ENCODE assay signal across 8 mouse cellular contexts in the genomic region with DNA sequence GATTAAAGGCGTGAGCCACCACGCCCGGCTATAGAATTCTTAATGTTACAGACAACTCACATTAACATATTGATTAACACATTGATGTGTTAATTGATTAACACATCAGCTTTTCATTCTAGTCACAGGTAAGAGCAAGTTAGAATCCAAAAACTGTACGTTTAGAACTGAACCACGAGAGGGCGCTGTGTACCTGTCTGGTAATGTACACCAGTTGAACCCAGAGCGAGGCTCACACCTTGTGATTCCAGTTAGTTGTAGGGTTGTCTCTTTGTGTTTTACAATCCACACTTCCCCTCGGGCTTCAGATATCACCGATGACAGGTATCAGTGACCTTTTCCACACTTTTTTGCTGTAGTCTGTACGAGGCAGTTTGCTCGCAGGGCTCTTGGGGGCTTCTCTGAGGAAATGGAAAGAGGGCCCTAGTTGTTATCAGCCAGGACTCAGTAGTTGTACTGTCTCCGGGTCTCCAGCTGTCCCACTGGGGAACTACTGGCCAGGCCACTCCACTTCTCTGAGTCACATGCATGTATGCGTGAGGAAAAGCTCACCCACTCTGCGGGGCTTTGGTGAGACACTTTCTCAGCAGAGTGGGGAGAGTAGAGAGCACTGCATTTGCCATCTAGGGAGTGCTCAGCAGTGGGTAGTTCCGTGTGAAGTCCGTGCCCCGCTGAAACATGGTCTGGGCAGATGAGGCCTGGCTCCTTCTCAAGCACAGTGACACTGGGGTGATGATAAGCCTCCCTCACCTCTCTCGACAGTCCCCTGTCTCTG. TPM values are rescaled to one million over a fixed set of nuclear protein-coding genes. Genes with fewer than 3 reads are reported as not detected.
A peak's percentile ranks its signal among the peaks of the same experiment; 100 is the strongest.
DNase-seq lines count a peak whose midpoint lies in the region; ATAC-seq and TF ChIP-seq lines count a peak whose summit lies in the region.

No protein-coding gene starts in this region.

- peaks cover 2% of the 10 kb centered on the region; the same call in 1 of the 2 replicates for H3K4me1 ChIP-seq in heart, adult 2 months (ENCODE audit: control insufficient read depth, insufficient read depth, low read length)

- no peak for TF ChIP-seq POLR2A in heart, adult 2 months (IDR thresholded peaks at IDR 0.05; ENCODE audit: insufficient read depth, low read depth, low read length)

- no peaks in the 10 kb centered on the region for H3K79me2 ChIP-seq in heart, adult 2 months (replicated peaks; ENCODE audit: control insufficient read depth, insufficient read depth, low read length)

- intact Hi-C loops in heart, adult 2 months (cut with DNase I) = loop anchor here (2.0 kb wide), 1 partner anchor 58 kb away; no protein-coding TSS in a partner anchor
- intact Hi-C loops in heart, postnatal 25 days (cut with DNase I) = loop anchor here (2.0 kb wide), 1 partner anchor 58 kb away; no protein-coding TSS in a partner anchor

- no peak for TF ChIP-seq EP300 in heart, adult 2 months (IDR thresholded peaks at IDR 0.05; ENCODE audit: insufficient read depth, low read depth, low read length)

- no peaks in the 10 kb centered on the region for H3K27me3 ChIP-seq in heart, adult 2 months (ENCODE audit: control insufficient read depth, insufficient read depth, low read length)

- DNase-seq in heart, adult 2 months = peak; percentile 7 to 31
- no peak for DNase-seq in heart, postnatal 25 days (ENCODE audit: low spot score)
- peak; percentile 78 for DNase-seq in ES-CJ7 (ENCODE audit: low read depth, low spot score)
- peak; percentile 10 for DNase-seq in cerebellum, adult 11-12 months
- peak; percentile 45 to 79 for DNase-seq in kidney, postnatal 36 days
- peak; percentile 58 for DNase-seq in mesoderm, embryonic 11.5 days (ENCODE audit: low read depth, low spot score)
- DNase-seq in testis, postnatal 10 days (ENCODE audit: low spot score) = peak; percentile 81

- H3K4me3 ChIP-seq in heart, adult 2 months = no peak overlapping the region

- H3K36me3 ChIP-seq in heart, adult 2 months (ENCODE audit: control insufficient read depth, insufficient read depth, low read length) = no peaks in the 10 kb centered on the region

- 22% methylated on average over 18 of the region's 18 CpGs for WGBS in heart, adult 2 months

- peak; percentile 88 for ATAC-seq in granulocyte monocyte progenitor cell, adult 5-6 weeks (replicated peaks; ENCODE audit: poor library complexity, severe bottlenecking)

- H3K9ac ChIP-seq in heart, adult 2 months (ENCODE audit: low read depth, low read length) = no peak overlapping the region

- TF ChIP-seq CTCF in heart, adult 2 months (IDR thresholded peaks at IDR 0.05) = peak; percentile 74

- H3K27ac ChIP-seq in heart, adult 2 months = no peak overlapping the region

RNA-seq across cellular contexts. Expression of a gene that starts 7.7 kb away (rescaled TPM):
- total RNA-seq in heart, adult 2 months (2021) = not detected
- polyA plus RNA-seq in heart, adult 2 months (2012; rRNA removed) = not detected in 2 replicates
- not detected for total RNA-seq in heart, postnatal 25 days (2021)
- total RNA-seq in granulocyte monocyte progenitor cell, adult 5-6 weeks (2014; fragmentation: Nextera tagmentation) = not detected in 2 replicates
- not detected in 2 replicates for total RNA-seq in granulocyte monocyte progenitor cell, adult 5-6 weeks (2017)

RNA-seq across cellular contexts. Expression of a gene that starts 26.1 kb away (rescaled TPM):
- total RNA-seq in heart, adult 2 months (2021) = not detected
- polyA plus RNA-seq in heart, adult 2 months (2012; rRNA removed) = 0.16 TPM in 1 of 2 replicates, not detected in the other
- total RNA-seq in heart, postnatal 25 days (2021) = not detected
- not detected in 2 replicates for total RNA-seq in granulocyte monocyte progenitor cell, adult 5-6 weeks (2014; fragmentation: Nextera tagmentation)
- not detected in 2 replicates for total RNA-seq in granulocyte monocyte progenitor cell, adult 5-6 weeks (2017)
